Mouse (Mus musculus) stomach, postnatal 0 days (tissue): Measurements from ENCODE around the gene Wdr93.
A peak's percentile ranks its signal among the peaks of the same experiment; 100 is the strongest.

Source experiments
- CTCF ChIP-seq: IDR thresholded peaks from 2 replicates; pipeline ENCODE4 v1.5.1; 2016; ENCODE audit warnings: antibody characterized with exemption, low read depth, mild to moderate bottlenecking, moderate library complexity
- EP300 ChIP-seq: optimal IDR thresholded peaks from 2 replicates; pipeline ENCODE3; 2016; ENCODE audit warnings: antibody characterized with exemption

GRCm38 (mm10) chr7:79792635-79793421 is 49.9 kb downstream of the Wdr93 start:
- TF ChIP-seq CTCF, result peak; percentile 71
- TF ChIP-seq EP300, result no peak
